9 mouse cellular contexts compared by ENCODE assay signal in genomic region chr14:44979887-44980286, GRCm38 (mm10). TPM values are rescaled to one million over a fixed set of nuclear protein-coding genes. Genes with fewer than 3 reads are reported as not detected.
DNase-seq lines count a peak whose midpoint lies in the region; ATAC-seq and TF ChIP-seq lines count a peak whose summit lies in the region.
"Had no signal": no experiment of that assay in that cellular context is flagged by ENCODE, and none has a peak within 500 bp of the region (broad histone marks: within the 10 kb centered on the region; RNA-seq: fewer than 3 reads in every experiment).

No protein-coding gene starts in this region.

- 25% methylated on average over 3 of the region's 3 CpGs for WGBS in heart, embryonic 10.5 days
- WGBS in midbrain, embryonic 11.5 days: 48% methylated on average over 3 of the region's 3 CpGs

- no peaks in the 10 kb centered on the region for H3K9me3 ChIP-seq in heart, embryonic 10.5 days
- H3K9me3 ChIP-seq in midbrain, embryonic 11.5 days (ENCODE audit: control insufficient read depth, low read length): no peaks in the 10 kb centered on the region
- H3K9me3 ChIP-seq: stomach, embryonic 15.5 days had no signal

- no peak overlapping the region for H3K9ac ChIP-seq in midbrain, embryonic 11.5 days (ENCODE audit: low read length)
- H3K9ac ChIP-seq: stomach, embryonic 15.5 days had no signal

- peak; percentile 18 for DNase-seq in heart, adult 8-10 months (ENCODE audit: low spot score)
- DNase-seq in heart, embryonic 10.5 days (ENCODE audit: low spot score): no peak
- peak; percentile 20 for DNase-seq in retina, postnatal 1 day
- no peak for DNase-seq in retina, embryonic 14.5 days (ENCODE audit: low spot score)
- peak; percentile 5 for DNase-seq in brain, embryonic 14.5 days (ENCODE audit: low read depth)
- peak; percentile 50 for DNase-seq in testis, postnatal 10 days (ENCODE audit: low spot score)
- DNase-seq in Muller cell, postnatal 12 days (ENCODE audit: inconsistent ontology term): no peak
- no peak for DNase-seq in midbrain, embryonic 11.5 days (ENCODE audit: low spot score, missing footprints)

- no peak for TF ChIP-seq POLR2A in brain, embryonic 14.5 days (IDR thresholded peaks at IDR 0.05; ENCODE audit: borderline replicate concordance, extremely low read depth, insufficient read depth, insufficient read length, poor library complexity, severe bottlenecking)

- peak; percentile 36; the same call in 1 of the 2 replicates for TF ChIP-seq CTCF in brain, embryonic 14.5 days (IDR thresholded peaks at IDR 0.05; ENCODE audit: borderline replicate concordance, extremely low read depth, insufficient read depth, insufficient read length)

- ATAC-seq in midbrain, embryonic 11.5 days (ENCODE audit: low FRiP score): no peak

- H3K27me3 ChIP-seq in heart, embryonic 10.5 days (ENCODE audit: insufficient read depth, poor library complexity, severe bottlenecking): peaks cover 10% of the 10 kb centered on the region; the same call in 1 of the 2 replicates
- H3K27me3 ChIP-seq in midbrain, embryonic 11.5 days (ENCODE audit: control insufficient read depth, insufficient read depth, low read length): no peaks in the 10 kb centered on the region
- H3K27me3 ChIP-seq: stomach, embryonic 15.5 days had no signal

- no peak overlapping the region for H3K27ac ChIP-seq in heart, embryonic 10.5 days
- no peak overlapping the region for H3K27ac ChIP-seq in midbrain, embryonic 11.5 days (ENCODE audit: low read depth, low read length)
- H3K27ac ChIP-seq: stomach, embryonic 15.5 days had no signal

- no peaks in the 10 kb centered on the region for H3K36me3 ChIP-seq in heart, embryonic 10.5 days
- no peaks in the 10 kb centered on the region for H3K36me3 ChIP-seq in midbrain, embryonic 11.5 days (ENCODE audit: control insufficient read depth, insufficient read depth, low read length)
- H3K36me3 ChIP-seq: stomach, embryonic 15.5 days had no signal

- no peak overlapping the region for H3K4me2 ChIP-seq in midbrain, embryonic 11.5 days
- H3K4me2 ChIP-seq: stomach, embryonic 15.5 days had no signal

- no peak overlapping the region for H3K4me3 ChIP-seq in heart, embryonic 10.5 days
- H3K4me3 ChIP-seq in midbrain, embryonic 11.5 days (ENCODE audit: low read depth, low read length): no peak overlapping the region
- H3K4me3 ChIP-seq: stomach, embryonic 15.5 days had no signal

- no peaks in the 10 kb centered on the region for H3K4me1 ChIP-seq in heart, embryonic 10.5 days
- H3K4me1 ChIP-seq in midbrain, embryonic 11.5 days (ENCODE audit: control insufficient read depth, insufficient read depth, low read length): no peaks in the 10 kb centered on the region
- H3K4me1 ChIP-seq: stomach, embryonic 15.5 days had no signal

RNA-seq across cellular contexts. Expression of gene Ptger2, which starts 8.1 kb away (rescaled TPM):
- total RNA-seq in heart, adult 8-10 months (2022): under 1 TPM; 0.11 to 0.28 (median 0.18) TPM
- 0.05 TPM in 1 of 2 replicates, not detected in the other for polyA plus RNA-seq in heart, embryonic 10.5 days (2016; fragmentation: Nextera tagmentation; extraction: Ambion mirVana)
- 0.35 and 0.57 TPM in 2 replicates for polyA plus RNA-seq in brain, embryonic 14.5 days (2012; rRNA removed)
- 0.12 TPM in 1 of 2 replicates, not detected in the other for polyA plus RNA-seq in midbrain, embryonic 11.5 days (2014; fragmentation: Nextera tagmentation; extraction: Ambion mirVana)

Comparison
In these comparisons a context has a peak if more than half of its experiments do, and no peak if none do; other contexts are left out.
1. DNase-seq: peak in heart, adult 8-10 months (single experiment), retina, postnatal 1 day (single experiment), brain, embryonic 14.5 days (single experiment) and testis, postnatal 10 days (single experiment); none in heart, embryonic 10.5 days (single experiment), retina, embryonic 14.5 days (single experiment), Muller cell, postnatal 12 days (single experiment) and midbrain, embryonic 11.5 days (single experiment).